Mouse (Mus musculus): ENCODE data around the gene Fam126a.

The Fam126a gene

GRCm38 (mm10) chr5:24030579-24030969 is at the start of gene Fam126a:
Fam126a (minus strand) TSS chr5:24030690.
- DNase-seq (ENCODE audit: low spot score), result peak; percentile 80

DNA sequence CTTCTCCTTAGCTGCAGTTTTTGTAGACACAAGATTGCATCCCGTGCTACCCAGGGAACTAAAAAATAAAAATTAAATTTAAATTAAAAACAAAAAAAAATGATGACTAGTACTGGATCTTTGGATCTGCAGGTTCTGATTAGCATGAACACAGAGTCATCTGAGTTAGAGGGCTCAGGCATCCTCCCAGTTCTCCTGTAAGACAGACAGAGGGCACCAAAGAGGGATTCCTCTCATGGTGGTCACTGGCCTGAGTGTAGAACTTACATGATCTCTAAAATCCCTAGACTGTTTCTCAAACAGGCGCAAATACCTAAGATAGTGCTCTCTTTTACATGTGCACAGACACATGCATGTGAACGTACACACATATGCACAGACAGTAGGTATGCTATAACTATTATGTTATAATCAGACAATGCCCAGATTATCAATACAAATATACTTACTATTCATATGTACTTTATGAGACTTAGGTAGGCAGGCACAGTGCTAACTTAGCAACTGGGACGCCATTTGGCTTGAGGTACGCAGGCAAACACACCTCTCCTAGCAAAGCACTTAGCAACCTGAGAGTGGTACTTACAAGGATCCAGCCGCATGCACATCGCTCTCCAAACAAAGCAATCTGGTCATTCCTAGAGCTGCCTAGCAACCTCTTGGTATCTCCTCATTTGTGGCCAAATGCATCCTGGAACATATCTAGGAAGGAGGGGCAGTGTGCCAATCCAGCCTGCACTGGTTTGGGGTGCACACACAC is 48.1 kb upstream of the Fam126a start:
- no peak for DNase-seq (ENCODE audit: low spot score)

DNA sequence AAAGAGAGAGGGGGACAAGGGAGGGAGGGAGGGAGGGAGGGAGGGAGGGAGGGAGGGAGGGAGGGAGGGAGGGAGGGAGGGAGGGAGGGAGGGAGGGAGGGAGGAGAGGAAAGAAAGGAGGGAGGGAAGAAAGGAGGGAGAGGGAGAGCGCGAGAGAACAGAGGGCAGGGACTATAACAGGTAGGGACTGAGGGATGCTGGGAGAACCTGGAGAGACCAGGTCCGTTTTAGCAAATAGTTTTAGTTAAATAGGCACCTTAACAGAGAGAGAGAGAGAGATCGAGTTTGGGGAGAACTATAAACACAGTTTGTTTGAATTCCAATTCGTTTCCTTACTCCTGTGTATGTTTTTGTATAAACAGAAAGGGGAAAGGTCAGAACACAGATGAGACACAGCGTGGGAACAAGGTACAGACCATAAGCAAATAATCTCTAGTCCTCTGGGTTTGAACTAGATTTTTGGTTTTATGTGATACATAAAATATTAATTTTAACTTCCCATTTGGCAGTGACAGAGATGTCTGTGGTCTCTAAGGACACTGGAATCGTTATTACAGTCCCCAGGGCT is 47.3 kb upstream of the Fam126a start:
- no peak for DNase-seq (ENCODE audit: low spot score)

DNA sequence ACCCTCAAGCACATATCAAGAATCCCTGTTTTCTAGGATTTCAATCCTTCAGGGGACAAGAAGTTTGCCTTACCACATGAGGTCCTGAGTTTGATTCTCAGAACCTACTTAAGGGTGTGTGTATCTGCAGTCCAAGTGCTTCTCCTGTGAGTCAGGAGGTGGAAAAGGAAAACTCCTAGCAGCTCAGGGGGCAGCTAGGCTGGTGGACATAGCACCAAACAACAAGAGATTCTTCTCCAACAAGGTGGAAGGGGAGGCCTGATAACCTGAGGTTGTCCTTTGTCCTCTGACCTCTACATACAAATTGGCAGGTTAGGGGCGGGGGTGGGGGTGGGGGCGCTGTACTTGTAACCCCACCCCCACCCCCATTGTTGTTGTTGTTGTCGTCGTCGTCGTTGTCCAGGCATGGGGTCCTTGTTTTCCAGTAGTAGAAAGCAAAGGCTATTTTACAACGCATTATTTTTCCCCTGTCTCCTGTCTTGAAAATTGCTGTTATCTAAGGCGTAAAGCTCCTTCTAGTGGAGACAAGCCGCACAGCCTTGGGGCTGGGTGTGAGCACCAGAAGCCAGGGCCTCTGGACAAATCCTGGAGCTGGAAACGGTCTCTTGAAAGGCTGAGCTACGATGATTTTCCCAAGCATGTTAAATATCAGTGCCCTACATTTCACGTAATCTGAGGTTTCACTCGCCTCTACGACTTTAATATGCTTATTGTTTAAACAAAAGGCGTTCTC is 46.7 kb upstream of the Fam126a start:
- peak; percentile 43 for DNase-seq (ENCODE audit: low spot score)

GRCm38 (mm10) chr5:24072031-24072430 is 41.5 kb upstream of the Fam126a start:
- DNase-seq (ENCODE audit: low spot score), result no peak

DNA sequence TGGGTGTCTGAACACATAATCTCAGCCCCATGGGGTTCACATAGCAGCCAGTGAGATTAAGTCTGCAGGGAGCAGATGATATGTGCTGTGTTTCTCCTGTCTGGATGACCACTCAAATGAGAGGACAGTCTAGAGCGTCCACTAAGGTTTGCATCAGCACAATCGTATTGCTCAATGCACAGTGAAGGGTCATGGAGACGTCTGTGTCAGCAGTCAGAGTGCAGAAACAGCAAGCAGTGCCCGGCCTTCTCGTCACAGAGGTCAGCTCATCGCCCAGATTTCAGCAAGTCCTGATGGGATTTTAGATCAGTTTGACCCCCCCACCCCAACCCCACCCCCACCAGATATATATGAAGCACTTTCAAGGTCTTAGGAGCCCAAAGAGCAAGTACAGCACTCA is 38.5 kb upstream of the Fam126a start:
- no peak for DNase-seq (ENCODE audit: low spot score)

- no peak for DNase-seq (ENCODE audit: low spot score)
Measured at GRCm38 (mm10) chr5:24063545-24063944, 33.1 kb upstream of the Fam126a start.

- DNase-seq (ENCODE audit: low spot score), result no peak
Measured at GRCm38 (mm10) chr5:24063034-24063433, 32.5 kb upstream of the Fam126a start.

- no peak for DNase-seq (ENCODE audit: low spot score)
Measured at GRCm38 (mm10) chr5:24060949-24061348, 30.5 kb upstream of the Fam126a start.

DNA sequence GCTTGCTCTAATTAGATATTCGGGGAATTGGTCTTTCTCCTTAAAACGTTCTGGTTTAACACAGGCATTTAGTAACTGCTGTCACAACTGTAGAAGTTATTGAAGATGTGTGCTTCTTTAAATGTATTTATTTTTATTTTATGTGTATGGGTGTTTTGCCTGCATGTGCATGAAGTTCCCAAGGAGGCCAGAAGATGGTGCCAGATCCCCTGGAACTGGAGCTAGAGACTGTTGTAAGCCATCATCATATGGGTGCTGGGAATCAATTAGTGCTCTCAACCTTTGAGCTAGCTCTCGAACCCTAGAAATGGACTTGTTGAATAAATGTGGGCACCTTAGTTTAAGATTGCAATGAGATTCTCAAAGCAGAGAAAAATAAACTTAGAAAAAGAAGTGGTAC is 27.1 kb upstream of the Fam126a start:
- DNase-seq (ENCODE audit: low spot score), result no peak

DNA sequence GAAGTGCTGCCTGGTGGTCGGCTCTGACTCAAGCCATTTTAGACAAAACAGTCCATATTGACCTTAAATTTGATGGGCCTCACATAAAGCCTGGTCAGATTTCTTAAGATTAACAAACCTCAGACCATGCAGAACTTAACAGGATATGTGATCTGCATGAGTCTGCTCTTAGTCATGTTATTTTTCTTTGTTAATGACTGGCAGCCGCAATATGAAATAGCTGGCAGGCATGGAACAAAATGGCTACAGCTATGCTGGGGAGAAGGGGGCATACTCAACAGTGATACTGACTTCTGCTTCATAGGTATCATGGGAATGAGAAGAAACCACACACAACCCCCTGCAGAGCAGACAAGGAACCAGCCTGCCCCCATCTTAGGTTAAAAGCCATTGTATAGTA is 26.4 kb upstream of the Fam126a start:
- DNase-seq (ENCODE audit: low spot score), result no peak

GRCm38 (mm10) chr5:24054382-24054781 is 23.9 kb upstream of the Fam126a start:
- DNase-seq (ENCODE audit: low spot score), result no peak

DNA sequence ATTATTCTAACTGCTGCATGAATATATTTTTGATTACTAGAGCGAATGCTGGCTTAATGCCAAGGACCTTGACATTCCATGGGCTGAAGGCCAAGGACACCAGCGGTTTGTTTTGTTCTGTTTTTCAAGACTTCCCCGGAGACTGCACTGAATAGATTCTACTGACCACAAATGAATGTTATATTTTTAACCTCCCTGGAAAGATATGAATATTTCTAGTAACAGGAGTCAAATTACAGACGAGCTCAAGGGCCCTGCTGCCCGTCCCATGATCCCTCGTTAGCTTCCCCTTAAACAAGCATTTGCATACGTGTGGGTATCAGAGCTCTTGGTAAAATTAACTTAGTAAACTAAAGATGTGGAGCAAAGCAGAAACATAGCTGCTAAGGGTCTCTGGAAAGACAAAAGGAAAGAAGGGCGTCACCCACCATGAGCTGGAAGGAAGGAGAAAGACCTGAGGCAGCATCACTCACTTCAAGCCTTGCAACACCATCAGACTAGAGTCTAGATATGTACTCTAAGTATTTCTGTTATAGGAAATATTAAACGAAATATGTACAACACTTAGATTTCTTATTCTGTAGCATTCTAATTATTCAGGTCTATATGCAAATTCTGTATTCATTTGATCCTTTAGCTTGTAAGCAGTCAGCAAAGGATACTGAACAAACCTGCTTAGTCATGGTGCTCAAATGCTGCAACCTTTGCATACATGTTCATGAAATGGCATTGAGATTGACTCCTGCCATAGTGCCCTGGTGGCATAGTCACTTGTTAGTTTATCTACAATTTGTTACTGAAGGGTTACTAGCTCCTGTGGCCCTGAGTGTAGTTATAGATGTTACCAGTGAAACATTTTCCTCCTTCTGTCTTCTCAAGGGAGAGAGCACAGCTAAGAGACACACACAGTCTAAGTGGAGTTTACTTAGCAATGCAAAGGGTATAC is 23.0 kb upstream of the Fam126a start:
- no peak for DNase-seq (ENCODE audit: low spot score)

DNA sequence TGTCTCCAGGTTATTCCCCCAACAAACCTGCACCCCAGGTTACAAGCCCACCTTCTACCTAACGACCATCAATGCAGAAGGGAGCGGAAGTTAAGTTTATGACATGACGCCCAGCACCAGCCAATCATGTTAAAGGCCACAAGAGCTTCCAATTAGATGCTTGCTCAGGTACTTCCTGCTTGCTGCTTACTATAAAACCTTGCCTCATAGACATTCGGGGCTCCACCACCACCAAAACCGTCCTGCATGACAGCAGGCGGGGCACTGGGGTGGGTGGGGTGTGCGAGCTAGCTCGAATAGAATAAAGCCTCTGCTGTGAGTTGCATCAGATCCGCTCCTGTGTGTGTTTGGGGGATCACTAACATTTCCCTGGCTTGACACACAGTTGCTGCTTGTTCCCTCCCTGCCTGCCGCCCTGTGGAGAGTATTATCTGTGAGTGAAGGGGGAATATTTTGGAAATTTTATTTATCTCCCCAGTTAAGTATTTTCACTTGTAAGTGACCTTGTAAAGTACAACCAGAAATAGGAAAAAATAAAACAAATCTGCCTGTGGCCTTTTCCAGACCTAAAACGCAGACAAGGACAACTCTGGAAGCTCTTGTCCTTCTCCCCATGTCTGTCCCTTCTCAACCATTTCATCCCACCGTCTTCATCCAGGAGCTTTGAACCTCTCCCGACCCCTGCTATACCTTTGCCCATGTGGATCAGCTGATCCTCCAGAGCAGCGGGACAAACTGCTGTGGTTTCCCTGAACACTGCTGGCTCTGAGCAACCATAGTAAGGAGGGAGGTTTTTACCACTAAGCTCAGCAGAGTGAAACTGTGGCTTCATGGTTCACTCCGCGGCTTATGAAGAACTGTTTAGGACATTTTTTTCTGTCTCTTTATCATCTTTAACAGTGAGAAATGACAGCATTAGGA is 21.5 kb upstream of the Fam126a start:
- no peak for DNase-seq (ENCODE audit: low spot score)

GRCm38 (mm10) chr5:24047821-24048220 is 17.3 kb upstream of the Fam126a start:
- no peak for DNase-seq (ENCODE audit: low spot score)

- no peak for DNase-seq (ENCODE audit: low spot score)
Measured at GRCm38 (mm10) chr5:24047001-24047400, 16.5 kb upstream of the Fam126a start.

GRCm38 (mm10) chr5:24045998-24046631 is 15.6 kb upstream of the Fam126a start:
- no peak for DNase-seq (ENCODE audit: low spot score)

- no peak for DNase-seq (ENCODE audit: low spot score)
Measured at GRCm38 (mm10) chr5:24044387-24044786, 13.9 kb upstream of the Fam126a start.

- DNase-seq (ENCODE audit: low spot score), result no peak
Measured at GRCm38 (mm10) chr5:24043367-24043766, 12.9 kb upstream of the Fam126a start.

- no peak for DNase-seq (ENCODE audit: low spot score)
Measured at GRCm38 (mm10) chr5:24041341-24041852, 10.9 kb upstream of the Fam126a start.

Measured in urinary bladder, postnatal 25 days (tissue).